ENCODE assay signal across 9 mouse cellular contexts in genomic region chr5:91444981-91445517, GRCm38 (mm10). TPM values are rescaled to one million over a fixed set of nuclear protein-coding genes. Genes with fewer than 3 reads are reported as not detected.
DNase-seq lines count a peak whose midpoint lies in the region; ATAC-seq lines count a peak whose summit lies in the region.
"Had no signal": no experiment of that assay in that cellular context is flagged by ENCODE, and none has a peak within 500 bp of the region (broad histone marks: within the 10 kb centered on the region; RNA-seq: fewer than 3 reads in every experiment).

No protein-coding gene starts in this region.

- no peaks in the 10 kb centered on the region for H3K36me3 ChIP-seq in embryonic facial prominence, embryonic 15.5 days
- no peaks in the 10 kb centered on the region for H3K36me3 ChIP-seq in heart, embryonic 15.5 days
- H3K36me3 ChIP-seq: liver, embryonic 13.5 days had no signal

- H3K9me3 ChIP-seq in embryonic facial prominence, embryonic 15.5 days (replicated peaks), result no peaks in the 10 kb centered on the region
- no peaks in the 10 kb centered on the region for H3K9me3 ChIP-seq in heart, embryonic 15.5 days (replicated peaks)
- H3K9me3 ChIP-seq: liver, embryonic 13.5 days had no signal

- peak; percentile 20 to 23 for DNase-seq in left cerebral cortex, adult 9 months (ENCODE audit: low spot score in 2 of 2)
- no peak for DNase-seq in left cerebral cortex, adult 11 months (ENCODE audit: low spot score)
- peak; percentile 9 for DNase-seq in lung, postnatal 14 days
- no peak for DNase-seq in kidney, adult 11 months
- DNase-seq: gastrocnemius, adult 2 months; liver, embryonic 13.5 days had no signal

- no peak overlapping the region for H3K4me2 ChIP-seq in embryonic facial prominence, embryonic 15.5 days (replicated peaks)
- no peak overlapping the region for H3K4me2 ChIP-seq in heart, embryonic 15.5 days
- H3K4me2 ChIP-seq: liver, embryonic 13.5 days had no signal

- H3K4me3 ChIP-seq in embryonic facial prominence, embryonic 15.5 days (replicated peaks), result no peak overlapping the region
- no peak overlapping the region for H3K4me3 ChIP-seq in heart, embryonic 15.5 days
- H3K4me3 ChIP-seq: gastrocnemius, adult 2 months; liver, embryonic 13.5 days had no signal

- ATAC-seq in embryonic facial prominence, embryonic 15.5 days (ENCODE audit: insufficient number of reproducible peaks, low FRiP score, low TSS enrichment, low read depth), result peak; percentile 51; the same call in 1 of the 2 replicates
- ATAC-seq in heart, embryonic 15.5 days (replicated peaks; ENCODE audit: insufficient number of reproducible peaks, insufficient read depth, low FRiP score, low read depth), result peak; percentile 66
- ATAC-seq in inflammation-experienced regulatory T-cells, adult 6 months, result no peak

- H3K4me1 ChIP-seq in embryonic facial prominence, embryonic 15.5 days, result no peaks in the 10 kb centered on the region
- no peaks in the 10 kb centered on the region for H3K4me1 ChIP-seq in heart, embryonic 15.5 days (replicated peaks)
- H3K4me1 ChIP-seq: liver, embryonic 13.5 days had no signal

- H3K27ac ChIP-seq in embryonic facial prominence, embryonic 15.5 days (replicated peaks), result no peak overlapping the region
- H3K27ac ChIP-seq in heart, embryonic 15.5 days, result no peak overlapping the region
- H3K27ac ChIP-seq: gastrocnemius, adult 2 months; liver, embryonic 13.5 days had no signal

- 28% methylated on average over 3 of the region's 3 CpGs for WGBS in embryonic facial prominence, embryonic 15.5 days
- 24% methylated on average over 3 of the region's 3 CpGs for WGBS in heart, embryonic 15.5 days

- no peak overlapping the region for H3K9ac ChIP-seq in embryonic facial prominence, embryonic 15.5 days
- no peak overlapping the region for H3K9ac ChIP-seq in heart, embryonic 15.5 days
- H3K9ac ChIP-seq: liver, embryonic 13.5 days had no signal

- H3K27me3 ChIP-seq in embryonic facial prominence, embryonic 15.5 days, result no peaks in the 10 kb centered on the region
- H3K27me3 ChIP-seq in heart, embryonic 15.5 days, result no peaks in the 10 kb centered on the region
- H3K27me3 ChIP-seq: liver, embryonic 13.5 days had no signal

RNA-seq across cellular contexts. Expression of gene Btc, which starts 42.3 kb away (rescaled TPM):
- polyA plus RNA-seq in embryonic facial prominence, embryonic 15.5 days (2015; fragmentation: Nextera tagmentation; extraction: Ambion mirVana), result 2.2 and 3.2 TPM in 2 replicates
- 2.9 TPM in 2 replicates for polyA plus RNA-seq in heart, embryonic 15.5 days (2015; fragmentation: Nextera tagmentation; extraction: Ambion mirVana)
- polyA plus RNA-seq in inflammation-experienced regulatory T-cells, adult 6 months (2017; shearing (Covaris generic)), result under 1 TPM; 0.16 to 0.36 (median 0.20) TPM

Comparison
In these comparisons a context has a peak if more than half of its experiments do, and no peak if none do; other contexts are left out.
1. DNase-seq: peak in left cerebral cortex, adult 9 months (2 of 2) and lung, postnatal 14 days (single experiment); none in left cerebral cortex, adult 11 months (single experiment) and kidney, adult 11 months (single experiment).